Mouse (Mus musculus) embryonic facial prominence, embryonic 11.5 days (tissue): ENCODE measurements at regions not wholly inside any gene's neighbourhood (a gene's known extent, or its start where the extent isn't known, plus 50 kb on each side); places are given as distances from the start of the nearest gene placed in this dataset.

Experiments
- ATAC-seq: fragments of 200-750 bp; cut with Nextera tagmentation; replicated peaks from 2 replicates; pipeline ENCODE4 v1.8.0; 2017; ENCODE audit warnings: low read depth; ENCODE audit not compliant: insufficient number of reproducible peaks, low FRiP score, low TSS enrichment
- DNase-seq: peaks from one replicate; pipeline ENCODE4 v3.0.0-alpha.2; 2015; ENCODE audit warnings: low spot score
- H3K27ac ChIP-seq: fragments of 300-500 bp; sonication (generic); replicated peaks from 2 replicates; pipeline ENCODE4 v1.5.1; 2014; ENCODE audit warnings: mild to moderate bottlenecking, low read depth, low read length, control low read depth
- H3K27me3 ChIP-seq: fragments of 300-500 bp; sonication (generic); 2 replicates; pipeline ENCODE4 v1.6.1; 2014; ENCODE audit warnings: mild to moderate bottlenecking, low read length, moderate library complexity, mixed read lengths; ENCODE audit not compliant: control insufficient read depth, insufficient read depth
- H3K36me3 ChIP-seq: fragments of 300-500 bp; sonication (generic); replicated peaks from 2 replicates; pipeline ENCODE4 v1.6.1; 2014; ENCODE audit warnings: low read depth, mild to moderate bottlenecking, low read length, moderate library complexity, mixed read lengths; ENCODE audit not compliant: control insufficient read depth, insufficient read depth
- H3K4me1 ChIP-seq: fragments of 300-500 bp; sonication (generic); 2 replicates; pipeline ENCODE4 v1.6.1; 2014; ENCODE audit warnings: low read length, mixed read lengths; ENCODE audit not compliant: control insufficient read depth, insufficient read depth
- H3K4me2 ChIP-seq: fragments of 300-500 bp; sonication (generic); 2 replicates; pipeline ENCODE4 v1.6.1; 2014; ENCODE audit warnings: low read depth, mild to moderate bottlenecking, control low read depth, low read length, moderate library complexity
- H3K4me3 ChIP-seq: fragments of 300-500 bp; sonication (generic); 2 replicates; pipeline ENCODE4 v1.5.1; 2014; ENCODE audit warnings: low read depth, low read length, control low read depth
- H3K9ac ChIP-seq: fragments of 300-500 bp; sonication (generic); replicated peaks from 2 replicates; pipeline ENCODE4 v1.6.1; 2014; ENCODE audit warnings: mild to moderate bottlenecking, control low read depth, low read length
- H3K9me3 ChIP-seq: fragments of 300-500 bp; sonication (generic); replicated peaks from 2 replicates; pipeline ENCODE4 v1.6.1; 2016; ENCODE audit warnings: mild to moderate bottlenecking, low read length, inconsistent platforms, mixed read lengths; ENCODE audit not compliant: control insufficient read depth
- WGBS: fragments of 180-500 bp; shearing (Covaris S2); extraction: QIAGEN DNeasy Blood & Tissue Kit; methylation state at CpG from one replicate; pipeline ENCODE4 v1.1.7; 2014; 5-methylcytosine and 5-hydroxymethylcytosine counted together

GRCm38 (mm10) chr10:92548875-92549586, 173.2 kb downstream of the Nedd1 start:
- H3K4me2 ChIP-seq: no peak overlapping the region
- no peak overlapping the region for H3K9ac ChIP-seq
- no peak for ATAC-seq
- no peaks in the 10 kb centered on the region for H3K27me3 ChIP-seq
- 71% methylated on average over 4 of the region's 4 CpGs for WGBS
- DNase-seq: no peak
- H3K9me3 ChIP-seq: no peaks in the 10 kb centered on the region
- H3K4me1 ChIP-seq: no peaks in the 10 kb centered on the region
- no peaks in the 10 kb centered on the region for H3K36me3 ChIP-seq
- H3K27ac ChIP-seq: no peak overlapping the region
- no peak overlapping the region for H3K4me3 ChIP-seq

- Histone ChIP-seq H3K4me3 (no peak overlapping the region), H3K9ac (no peak overlapping the region), H3K27ac (no peak overlapping the region), H3K9me3 (no peaks in the 10 kb centered on the region), H3K4me2 (no peak overlapping the region), H3K36me3 (no peaks in the 10 kb centered on the region), H3K27me3 (no peaks in the 10 kb centered on the region), H3K4me1 (no peaks in the 10 kb centered on the region)
- 87% methylated on average over 4 of the region's 4 CpGs for WGBS
- DNase-seq (no peak), ATAC-seq (no peak)
These were observed 183.8 kb downstream of the Nedd1 start for GRCm38 (mm10) chr10:92538433-92538832.

- H3K27me3 ChIP-seq: no peaks in the 10 kb centered on the region
- WGBS: 88% methylated on average over 5 of the region's 5 CpGs
- no peak for ATAC-seq
- H3K4me3 ChIP-seq: no peak overlapping the region
- no peaks in the 10 kb centered on the region for H3K9me3 ChIP-seq
- DNase-seq: no peak
- no peak overlapping the region for H3K4me2 ChIP-seq
- no peak overlapping the region for H3K9ac ChIP-seq
- H3K27ac ChIP-seq: no peak overlapping the region
- H3K4me1 ChIP-seq: no peaks in the 10 kb centered on the region
- no peaks in the 10 kb centered on the region for H3K36me3 ChIP-seq
These were observed 205.3 kb downstream of the Nedd1 start for GRCm38 (mm10) chr10:92516886-92517285.

GRCm38 (mm10) chr10:92511769-92512168, 210.5 kb downstream of the Nedd1 start:
- no peaks in the 10 kb centered on the region for H3K36me3 ChIP-seq

GRCm38 (mm10) chr10:92510677-92511076, 211.5 kb downstream of the Nedd1 start:
- Histone ChIP-seq H3K27me3 (no peaks in the 10 kb centered on the region), H3K9me3 (no peaks in the 10 kb centered on the region), H3K4me3 (no peak overlapping the region), H3K27ac (no peak overlapping the region), H3K4me2 (no peak overlapping the region), H3K4me1 (no peaks in the 10 kb centered on the region), H3K9ac (no peak overlapping the region), H3K36me3 (no peaks in the 10 kb centered on the region)
- WGBS: 79% methylated on average over 2 of the region's 2 CpGs
- DNase-seq (no peak), ATAC-seq (no peak)

More at GRCm38 (mm10) chr10:92511769-92512168, 210.5 kb downstream of the Nedd1 start:
- H3K9me3 ChIP-seq: no peaks in the 10 kb centered on the region
- no peak overlapping the region for H3K9ac ChIP-seq
- no peak overlapping the region for H3K27ac ChIP-seq
- H3K4me3 ChIP-seq: no peak overlapping the region
- ATAC-seq (no peak), DNase-seq (no peak)
- H3K4me2 ChIP-seq: no peak overlapping the region
- H3K27me3 ChIP-seq: no peaks in the 10 kb centered on the region
- no peaks in the 10 kb centered on the region for H3K4me1 ChIP-seq
- 82% methylated on average over 7 of the region's 7 CpGs for WGBS

- no peak overlapping the region for H3K4me2 ChIP-seq
- no peak overlapping the region for H3K27ac ChIP-seq
- H3K9me3 ChIP-seq: no peaks in the 10 kb centered on the region
- WGBS: 86% methylated on average over 1 of the region's 1 CpGs
- no peaks in the 10 kb centered on the region for H3K36me3 ChIP-seq
- no peaks in the 10 kb centered on the region for H3K4me1 ChIP-seq
- H3K9ac ChIP-seq: no peak overlapping the region
- DNase-seq: no peak
- H3K27me3 ChIP-seq: no peaks in the 10 kb centered on the region
- H3K4me3 ChIP-seq: no peak overlapping the region
- no peak for ATAC-seq
These were observed 217.9 kb downstream of the Nedd1 start for GRCm38 (mm10) chr10:92504271-92504670.

GRCm38 (mm10) chr10:92483592-92483991, 238.6 kb downstream of the Nedd1 start:
- no peak overlapping the region for H3K9ac ChIP-seq
- no peaks in the 10 kb centered on the region for H3K36me3 ChIP-seq
- no peaks in the 10 kb centered on the region for H3K9me3 ChIP-seq
- ATAC-seq (no peak), DNase-seq (no peak)
- WGBS: 74% methylated on average over 1 of the region's 1 CpGs
- no peak overlapping the region for H3K4me3 ChIP-seq
- no peaks in the 10 kb centered on the region for H3K4me1 ChIP-seq
- H3K27ac ChIP-seq: no peak overlapping the region
- H3K27me3 ChIP-seq: no peaks in the 10 kb centered on the region
- no peak overlapping the region for H3K4me2 ChIP-seq

GRCm38 (mm10) chr10:92473282-92473681, 248.9 kb downstream of the Nedd1 start:
- Histone ChIP-seq H3K9ac (no peak overlapping the region), H3K27ac (no peak overlapping the region), H3K4me1 (no peaks in the 10 kb centered on the region), H3K27me3 (no peaks in the 10 kb centered on the region), H3K9me3 (no peaks in the 10 kb centered on the region), H3K36me3 (no peaks in the 10 kb centered on the region), H3K4me3 (no peak overlapping the region), H3K4me2 (no peak overlapping the region)
- DNase-seq (peak; percentile 28), ATAC-seq (no peak)
- WGBS: 52% methylated on average over 3 of the region's 3 CpGs
